Mouse (Mus musculus) layer of hippocampus, postnatal 14 days (tissue): ENCODE results near the gene Shroom3. TPM values are rescaled to one million over a fixed set of nuclear protein-coding genes. Genes with fewer than 3 reads are reported as not detected.

Source experiments
- DNase-seq, 2 experiments: peaks; one replicate each; pipeline ENCODE4 v3.0.0; 2021 to 2022; ENCODE audit warnings: low spot score in 2 of 2, mixed read lengths in 1 of 2
- total RNA-seq, 2 experiments: library from RNA; stranded (reverse); gene quantifications; 2 replicates each; pipeline ENCODE4 v1.2.3; 2021

Shroom3 gene
- total RNA-seq, 2 experiments from 2014 or later, result 2.8 to 3.0 TPM

DNA sequence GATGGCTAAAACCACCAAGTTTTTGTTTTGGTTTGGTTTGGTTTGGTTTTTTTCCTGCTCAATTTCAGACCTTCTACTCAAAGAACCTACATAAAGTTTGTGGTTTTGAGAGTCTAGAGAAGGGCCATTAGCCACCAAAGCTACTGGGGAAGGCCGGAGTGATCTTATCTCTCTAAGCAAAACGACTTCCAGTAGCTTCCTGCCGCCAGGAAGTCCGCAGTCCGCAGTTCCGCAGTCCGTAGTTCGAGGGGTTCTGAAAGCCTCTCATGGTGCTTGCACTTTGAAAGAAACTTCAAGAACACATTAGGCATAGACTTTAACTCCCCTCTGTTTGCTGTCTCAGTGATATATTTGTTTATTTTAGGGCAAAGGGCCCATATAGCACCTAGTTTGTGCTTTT is 159.2 kb downstream of the Shroom3 start:
- no peak for DNase-seq

DNA sequence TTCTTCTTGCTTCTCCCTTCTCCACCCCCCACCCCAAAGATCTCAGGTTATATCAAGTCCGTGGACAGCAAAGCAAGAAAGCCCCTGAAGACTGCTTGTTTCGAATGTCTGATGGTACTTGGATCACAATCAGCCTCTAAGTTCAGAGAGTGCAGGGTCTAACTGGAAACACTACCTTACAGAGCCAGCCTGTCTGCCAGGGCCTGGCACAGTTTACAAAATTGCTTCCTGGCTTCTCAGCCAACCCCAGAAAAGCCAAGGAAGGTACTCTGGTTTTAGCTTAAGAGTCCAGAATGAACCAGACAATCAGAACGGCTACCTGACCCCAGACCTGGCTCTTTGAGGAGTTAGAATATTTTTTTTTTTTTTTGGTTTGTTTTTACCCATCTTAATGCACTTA is 159.6 kb downstream of the Shroom3 start:
- no peak for DNase-seq

DNA sequence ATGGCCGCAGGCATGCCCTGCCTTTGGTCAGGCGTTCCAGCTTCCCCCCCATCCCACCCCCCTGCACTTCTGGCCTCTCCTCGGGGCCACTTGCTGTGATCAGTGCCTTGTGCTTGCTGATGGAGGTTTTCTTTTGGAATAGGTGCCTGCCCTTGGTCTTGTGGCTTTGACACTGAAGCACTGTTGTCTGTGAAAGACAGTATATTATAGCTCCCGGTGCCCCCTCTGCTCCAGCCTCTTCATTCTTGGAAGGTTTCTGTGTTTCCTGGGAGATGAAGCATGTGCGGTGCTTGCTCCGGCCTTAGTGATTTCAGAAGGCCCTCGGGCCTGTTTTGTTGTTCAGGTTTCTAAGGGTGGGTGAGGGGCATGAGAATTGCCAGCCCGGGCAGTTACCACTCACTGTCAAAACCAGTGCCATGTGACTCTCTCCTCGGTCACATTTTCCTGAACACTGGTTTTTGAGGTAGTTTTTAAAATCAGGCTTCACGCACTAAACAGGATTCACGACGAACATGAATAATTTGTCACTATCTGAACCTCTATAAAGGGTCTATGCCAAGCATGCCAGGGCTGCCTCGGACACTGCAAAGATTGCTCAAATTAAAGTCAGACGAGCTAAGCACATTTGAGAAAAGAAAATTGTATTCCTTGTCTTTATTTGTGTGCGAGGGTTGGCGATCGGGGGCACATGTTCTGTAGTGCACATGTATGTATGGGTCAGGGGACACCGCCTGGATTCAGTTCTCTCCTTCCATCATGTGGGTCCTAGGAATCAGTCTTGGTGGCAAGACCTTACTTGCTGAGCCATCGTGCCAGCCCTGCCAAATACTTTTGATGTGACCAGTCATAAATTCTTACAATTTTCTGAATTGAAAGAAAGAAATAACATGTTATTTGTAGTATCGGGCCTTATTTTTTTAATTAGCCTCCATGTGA is 160.9 kb downstream of the Shroom3 start:
- no peak for DNase-seq

DNA sequence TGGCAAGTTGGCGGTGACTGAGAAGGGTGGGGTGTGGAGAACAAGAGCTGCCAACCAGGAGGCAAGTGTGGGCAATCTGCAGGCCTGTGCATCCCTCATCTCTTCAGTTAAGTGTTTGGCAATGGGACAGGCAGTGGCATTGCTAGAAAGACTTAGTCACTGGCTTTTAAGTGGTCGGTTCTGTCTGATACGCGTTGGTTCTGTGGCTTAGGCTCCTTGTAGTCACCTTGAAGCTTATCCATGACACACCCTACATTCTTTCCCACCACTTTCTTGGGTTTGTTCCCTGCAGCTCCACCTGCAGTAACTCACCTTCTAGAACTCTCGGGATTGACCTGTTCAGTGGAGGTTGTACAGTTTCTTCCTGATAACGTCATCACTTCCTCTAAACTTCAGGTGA is 166.5 kb downstream of the Shroom3 start:
- DNase-seq, result no peak

DNA sequence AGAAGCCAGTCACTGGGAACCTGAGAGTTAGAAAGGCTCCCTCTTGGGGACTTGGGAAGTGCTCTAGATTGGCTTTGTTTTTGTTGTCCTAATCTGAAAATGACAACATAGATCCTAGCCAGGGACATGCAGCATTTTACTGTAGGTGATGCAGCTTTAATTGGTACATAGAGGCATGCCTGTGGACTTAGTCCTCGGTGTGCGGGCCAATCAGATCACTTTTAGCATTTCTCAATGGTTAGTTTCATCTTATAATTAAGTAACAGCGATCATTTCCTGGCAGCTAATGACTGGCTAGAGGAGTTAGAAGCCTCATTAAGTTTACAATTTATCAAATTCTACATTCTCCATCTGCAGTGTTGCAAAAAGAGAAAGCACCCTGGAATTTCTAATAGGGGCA is 167.7 kb downstream of the Shroom3 start:
- no peak for DNase-seq

DNA sequence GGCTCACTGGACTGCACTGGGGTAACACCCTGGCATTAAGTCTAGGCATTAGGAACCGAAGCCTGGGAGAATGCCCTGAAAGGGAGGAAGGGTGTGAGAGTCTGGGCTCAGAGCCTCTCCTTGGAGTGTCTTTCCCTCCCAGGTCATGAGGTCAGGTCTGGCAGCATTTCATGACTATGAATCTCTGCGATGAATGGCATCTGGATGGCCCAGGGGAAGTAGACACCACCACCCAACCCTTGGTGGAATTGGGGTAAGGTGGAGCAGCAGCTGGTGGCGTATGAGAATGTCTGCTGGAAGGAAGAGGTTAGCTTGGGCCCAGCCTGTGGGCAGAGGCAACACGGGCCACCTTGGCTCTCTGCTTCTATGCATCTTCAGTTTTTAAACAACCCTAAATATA is 171.7 kb downstream of the Shroom3 start:
- no peak for DNase-seq

DNA sequence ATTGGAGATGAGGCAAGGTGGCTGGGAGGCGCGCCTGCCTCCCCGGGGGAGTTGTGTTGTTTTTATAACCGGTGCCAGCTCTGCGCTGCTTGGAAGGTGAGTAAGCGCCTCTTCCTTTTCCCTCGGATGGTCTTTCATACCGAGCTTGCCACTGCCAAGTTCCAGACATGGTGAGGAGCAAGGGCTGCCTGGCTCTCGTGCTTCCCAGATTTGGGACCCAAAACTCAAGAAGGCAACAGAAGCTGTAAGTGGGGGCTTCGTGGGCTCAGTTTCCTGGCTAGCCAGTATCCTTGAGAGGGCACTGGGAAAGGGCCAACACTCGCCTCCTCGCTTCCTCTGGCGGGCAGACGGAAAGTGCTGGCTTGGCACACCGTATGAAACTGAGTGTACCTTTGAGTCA is 173.1 kb downstream of the Shroom3 start:
- no peak for DNase-seq

DNA sequence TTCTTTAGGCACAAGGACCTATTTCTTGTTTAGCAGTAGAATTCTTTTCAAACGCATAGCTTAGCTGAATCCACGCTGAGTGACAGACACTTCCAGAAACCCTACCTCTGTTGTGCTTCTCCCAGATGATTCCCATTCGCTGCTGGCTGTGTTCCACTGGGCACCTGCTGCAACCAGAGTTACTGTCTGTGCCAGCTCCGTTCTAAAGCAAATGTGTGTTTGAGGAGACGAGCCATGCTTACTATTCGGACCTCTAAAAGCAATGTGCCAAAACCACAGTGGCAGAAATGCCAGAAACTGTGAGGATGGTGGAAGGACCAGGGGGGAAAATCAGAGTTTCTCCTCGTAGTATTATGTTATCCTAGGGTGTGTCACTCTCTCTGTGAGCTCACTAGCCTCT is 173.9 kb downstream of the Shroom3 start:
- no peak for DNase-seq

DNA sequence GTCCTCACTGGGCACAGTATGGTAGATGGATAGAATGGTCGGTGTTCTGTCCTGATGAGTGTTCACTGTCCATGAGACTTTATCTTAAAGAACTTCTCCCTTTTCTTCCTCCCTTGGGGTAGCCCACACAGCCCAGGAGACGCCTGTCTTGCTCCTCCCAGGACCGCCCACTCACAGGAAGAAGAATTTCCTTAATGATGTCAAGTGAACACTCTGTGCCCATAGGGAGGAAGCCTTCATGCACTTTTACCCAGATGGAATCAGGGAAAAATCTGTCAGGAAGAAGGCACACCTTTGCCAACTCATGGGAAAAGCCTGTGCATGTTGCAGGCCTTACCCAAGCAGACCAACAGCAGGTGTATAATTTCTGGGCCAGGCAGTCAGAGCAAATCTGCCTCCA is 174.9 kb downstream of the Shroom3 start:
- no peak for DNase-seq

DNA sequence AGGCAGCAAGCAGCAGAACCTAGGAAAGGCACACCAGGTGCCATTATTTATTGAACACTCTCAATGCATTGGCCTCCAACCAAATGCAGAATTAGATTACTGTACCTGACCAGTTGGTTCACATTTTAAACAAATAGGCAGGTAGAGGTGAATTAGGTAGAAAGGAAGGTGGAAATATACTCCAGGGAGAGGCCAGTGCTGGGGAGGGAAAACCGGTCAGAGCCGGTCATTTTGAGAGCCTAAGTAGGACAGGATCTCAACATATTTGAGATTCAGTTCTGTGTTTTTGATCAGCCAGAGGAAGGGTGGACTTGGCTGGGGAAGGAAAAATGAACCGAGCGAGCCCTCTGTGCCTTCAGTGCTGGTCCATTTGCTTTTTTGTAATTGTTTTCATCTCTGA is 175.3 kb downstream of the Shroom3 start:
- no peak for DNase-seq

DNA sequence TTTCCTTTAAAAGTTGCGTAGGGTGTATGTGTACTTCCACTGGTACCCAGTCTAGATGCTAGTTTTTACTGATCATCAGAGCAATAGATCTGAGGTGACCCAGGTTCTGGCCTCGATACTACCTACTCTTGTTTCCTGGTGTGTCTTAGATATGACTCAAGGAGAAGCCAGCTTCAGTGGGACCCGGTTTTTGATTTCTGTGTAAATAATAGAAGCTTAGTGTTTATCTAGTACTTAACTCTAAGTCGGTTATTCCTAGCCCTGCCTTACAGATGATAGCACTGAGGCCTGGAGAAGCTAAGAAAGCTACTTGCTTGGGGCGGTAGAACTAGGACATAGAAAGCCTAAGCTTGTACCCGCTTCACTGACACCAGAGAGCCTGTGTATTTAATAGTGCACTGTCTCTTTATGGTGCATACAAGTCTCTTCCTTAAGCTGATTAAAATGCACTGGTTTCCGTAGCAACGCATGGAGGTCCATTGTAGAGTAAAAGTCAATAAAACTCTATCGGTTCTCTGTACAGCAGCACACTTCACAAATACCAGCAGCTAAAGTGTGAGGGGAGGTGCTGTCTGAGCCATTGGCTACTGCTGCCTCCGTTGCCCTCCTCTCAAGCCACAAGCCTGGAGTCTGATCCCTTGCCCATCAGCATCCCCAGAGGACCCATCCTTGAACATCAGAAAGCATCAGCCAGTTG is 178.3 kb downstream of the Shroom3 start:
- no peak for DNase-seq

DNA sequence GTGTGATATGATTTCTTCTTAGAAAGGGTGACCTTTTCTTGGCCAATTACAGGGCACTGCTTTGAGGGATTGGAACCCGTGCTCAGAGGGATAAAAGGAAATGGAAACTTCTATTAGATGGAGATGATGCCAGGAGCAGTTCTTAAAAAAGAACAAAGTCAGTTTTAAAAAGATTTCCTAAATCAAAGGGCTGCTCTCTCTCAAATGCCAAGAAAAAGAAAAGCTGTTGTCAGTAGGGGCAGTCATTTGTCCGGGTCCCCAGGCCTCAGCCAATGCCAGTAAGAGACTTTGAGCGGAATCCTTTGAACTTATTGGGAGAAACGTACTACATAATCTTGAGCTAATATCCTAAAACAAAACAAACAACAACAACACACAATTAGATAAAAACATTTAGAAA is 181.9 kb downstream of the Shroom3 start:
- DNase-seq, result no peak

DNA sequence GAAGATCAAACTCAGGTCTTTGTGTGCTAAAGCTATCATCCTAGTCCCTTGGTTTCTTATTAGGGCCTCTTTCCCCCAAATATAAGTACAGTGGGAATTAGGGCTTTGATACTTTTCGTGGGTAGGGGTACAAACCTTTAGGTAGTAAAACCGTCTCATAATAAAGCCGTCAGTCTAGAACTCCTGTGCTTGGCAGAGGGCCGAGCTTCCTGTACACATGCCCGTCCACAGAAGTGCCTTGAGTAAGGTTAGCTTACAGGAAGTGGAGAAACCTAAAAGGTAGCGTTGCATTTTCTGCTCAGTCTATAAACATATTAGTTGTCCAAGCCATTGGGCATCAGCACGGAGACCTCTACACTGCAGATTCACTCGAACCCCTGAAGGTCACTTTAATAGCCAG is 183.3 kb downstream of the Shroom3 start:
- DNase-seq, result no peak

DNA sequence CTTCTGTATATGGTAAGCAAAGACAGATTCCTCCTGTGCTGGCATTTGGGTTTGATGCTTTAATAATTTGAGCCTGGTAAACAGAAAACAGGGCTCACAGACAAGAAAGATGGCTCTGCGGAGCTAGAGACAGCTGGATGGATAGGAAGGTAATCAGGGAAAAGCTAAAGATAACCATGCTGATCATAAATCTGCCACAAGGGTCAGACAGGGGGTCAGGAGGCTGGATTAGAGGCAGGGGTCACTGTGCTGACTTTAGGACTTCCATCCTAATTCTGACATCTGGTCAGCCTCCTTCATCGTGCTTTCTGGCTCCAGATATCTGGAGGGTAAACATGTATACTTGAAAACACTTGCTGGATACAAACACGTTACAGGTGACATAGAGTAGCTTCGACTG is 184.0 kb downstream of the Shroom3 start:
- no peak for DNase-seq

DNA sequence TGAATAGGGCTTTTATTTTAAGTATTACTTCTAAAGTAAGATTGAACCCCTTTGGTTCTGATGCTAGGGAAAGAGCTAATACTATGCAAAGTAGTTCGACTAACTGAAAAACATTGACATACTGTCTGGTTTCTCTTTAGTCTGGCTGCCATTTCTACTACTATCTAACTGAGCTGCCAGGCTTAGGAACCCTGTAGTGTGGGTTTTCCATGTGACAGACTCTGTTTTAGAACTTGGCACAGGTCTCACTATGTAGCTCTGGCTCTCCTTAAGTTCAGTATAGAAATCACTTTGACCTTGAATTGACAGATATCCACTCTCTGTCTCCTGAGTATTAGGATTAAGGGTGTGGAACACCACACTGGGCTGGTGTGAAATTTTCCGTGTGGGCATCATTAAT is 185.0 kb downstream of the Shroom3 start:
- DNase-seq, result no peak

DNA sequence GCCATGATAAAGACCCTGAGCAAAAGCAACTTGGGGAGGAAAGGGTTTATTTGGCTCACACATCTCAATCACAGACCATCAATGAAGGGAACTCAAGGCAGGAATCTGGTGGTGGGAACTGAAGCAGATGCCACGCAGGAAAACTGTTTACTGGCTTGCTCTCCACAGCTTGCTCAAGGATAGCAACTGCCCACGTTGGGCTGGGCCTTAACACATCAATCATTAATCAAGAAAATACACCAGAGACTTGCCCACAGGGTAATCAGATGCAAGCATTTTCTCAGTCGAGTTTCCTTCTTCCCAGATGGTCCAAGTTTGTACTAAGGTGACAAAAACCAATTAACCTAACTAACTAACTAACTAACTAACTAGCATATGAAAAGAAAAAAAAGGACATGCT is 187.8 kb downstream of the Shroom3 start:
- no peak for DNase-seq

DNA sequence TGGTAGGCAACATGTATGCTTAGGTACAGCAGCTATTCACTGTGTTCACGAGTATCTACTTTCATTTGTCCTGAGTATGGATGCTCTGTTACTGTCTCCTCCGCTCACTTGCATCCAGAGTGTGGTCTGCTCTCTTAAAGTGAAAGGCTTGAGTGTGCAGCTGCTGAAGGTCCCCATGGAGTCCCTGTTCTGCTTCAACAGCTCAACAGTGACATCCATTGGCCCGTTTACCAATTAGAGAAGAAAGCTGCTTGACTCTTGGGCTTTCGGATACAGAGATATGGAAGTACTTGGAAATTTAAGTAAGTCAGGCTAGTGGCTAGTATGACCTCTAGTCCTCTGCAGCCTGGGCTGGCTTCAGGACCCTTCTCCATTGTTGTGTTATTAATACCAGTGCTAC is 188.9 kb downstream of the Shroom3 start:
- no peak for DNase-seq

DNA sequence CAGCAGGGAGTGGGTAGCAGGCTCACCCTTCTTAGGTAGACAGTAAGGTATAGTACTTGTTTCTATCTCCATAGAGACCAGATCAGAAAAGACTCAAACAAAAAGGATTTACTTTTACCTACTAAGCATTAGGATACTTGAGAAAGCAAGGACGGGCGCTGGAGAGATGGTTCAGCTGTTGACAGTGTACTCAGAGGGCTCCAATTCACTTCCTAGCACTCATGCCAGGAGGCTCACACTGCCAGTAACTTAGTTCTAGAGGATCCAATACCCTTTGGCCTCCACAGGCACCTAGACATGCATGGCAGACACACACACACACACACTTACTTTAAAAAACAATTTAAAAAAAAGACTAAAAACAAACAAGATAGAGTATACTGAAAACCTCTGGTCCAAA is 189.8 kb downstream of the Shroom3 start:
- DNase-seq, result no peak

DNA sequence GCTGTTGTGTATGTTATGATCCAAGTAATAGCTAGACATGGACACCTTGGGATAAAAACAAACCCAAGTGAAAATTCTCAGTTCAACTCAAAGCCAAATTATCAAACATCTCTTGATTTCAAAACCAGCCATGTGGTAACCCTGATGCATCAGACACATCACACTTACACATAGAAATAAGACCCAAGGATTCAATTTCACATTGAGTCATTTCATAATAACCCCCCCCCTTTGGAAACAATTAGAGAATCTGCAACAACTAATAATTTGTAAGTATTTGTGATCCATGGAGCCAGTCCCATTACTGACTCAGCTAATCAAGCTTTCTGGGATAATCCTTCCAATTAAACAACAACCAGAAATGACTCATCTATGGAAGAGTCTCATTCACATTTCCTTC is 190.3 kb downstream of the Shroom3 start:
- DNase-seq, result no peak

DNA sequence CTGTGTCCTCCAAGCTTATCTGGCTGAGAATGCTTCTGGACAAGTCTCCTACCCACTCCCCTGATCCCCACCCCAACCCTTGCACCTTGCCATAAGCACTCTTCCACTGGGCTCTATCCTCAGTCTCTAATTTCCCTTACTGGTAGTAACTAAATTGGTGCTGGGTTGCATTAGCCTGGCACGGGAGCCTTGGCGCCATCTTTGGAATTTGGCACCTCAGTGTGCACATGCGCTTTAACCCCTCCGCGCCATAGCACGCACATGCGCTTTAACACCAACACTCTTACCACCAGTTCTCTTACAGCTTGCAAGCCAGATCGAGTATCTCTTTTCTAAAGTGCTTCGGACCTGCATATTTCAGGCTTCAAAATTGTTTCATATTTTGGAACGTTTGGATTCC is 192.6 kb downstream of the Shroom3 start:
- DNase-seq, result no peak

DNA sequence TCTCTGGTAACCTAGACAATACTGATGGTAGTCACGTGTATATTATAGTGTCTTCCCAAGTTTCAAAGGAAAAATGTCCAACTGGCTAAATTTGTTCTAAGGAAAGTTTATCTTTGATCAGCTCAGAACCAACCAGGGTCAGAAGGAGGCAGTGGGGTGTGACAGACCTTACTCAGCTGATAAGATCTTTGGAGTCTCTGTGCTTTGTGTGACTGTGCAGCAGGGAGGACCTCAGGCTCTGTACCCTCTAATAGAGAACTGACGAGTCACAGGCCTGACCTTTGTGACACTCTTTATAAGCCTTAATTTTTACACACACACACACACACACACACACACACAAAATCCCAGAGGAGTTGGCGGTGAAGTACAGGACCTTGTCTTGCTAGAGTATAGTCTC is 193.9 kb downstream of the Shroom3 start:
- no peak for DNase-seq

DNA sequence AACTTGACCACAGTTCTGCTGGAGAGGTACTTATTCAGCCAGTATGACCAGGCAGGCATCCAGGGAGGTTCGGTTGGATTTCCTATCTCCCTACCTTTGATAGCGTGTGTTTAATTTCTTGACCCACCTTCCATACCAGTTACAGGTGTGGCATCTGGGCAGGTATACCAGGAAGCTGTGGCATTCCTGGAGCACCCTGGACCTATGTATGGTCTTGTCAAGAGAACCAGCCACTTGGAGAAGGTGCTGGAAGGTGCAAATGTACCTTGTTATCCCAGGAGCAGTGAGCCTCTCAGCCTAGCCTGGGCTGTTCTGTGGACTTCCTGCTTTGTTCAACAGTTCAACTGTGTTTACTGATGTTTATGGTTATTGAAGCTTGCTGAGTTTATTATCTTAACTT is 197.2 kb downstream of the Shroom3 start:
- DNase-seq, result no peak

DNA sequence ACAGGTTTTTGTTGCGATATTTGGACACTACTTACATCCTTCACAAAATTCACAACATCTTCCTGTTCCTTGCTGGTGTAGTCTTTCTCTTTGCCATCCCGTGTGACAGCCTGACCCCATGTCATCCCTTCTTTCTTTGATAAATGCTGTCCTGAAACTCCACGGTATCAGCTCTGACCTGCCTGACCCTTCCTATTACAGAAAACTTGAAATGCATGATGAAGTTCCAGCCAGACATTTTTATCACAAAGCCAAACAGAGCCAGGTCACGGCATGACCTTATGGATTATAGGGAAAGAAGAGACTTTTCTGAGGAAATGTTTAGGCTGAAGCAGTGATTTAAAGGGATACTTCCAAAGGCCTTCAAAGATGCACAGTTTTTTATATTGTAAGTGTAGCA is 197.7 kb downstream of the Shroom3 start:
- no peak for DNase-seq
